Mouse (Mus musculus): ENCODE measurements around the gene Foxp3.

The Foxp3 gene

GRCm38 (mm10) chrX:7610536-7611258 lies 37.3 kb downstream of the Foxp3 start:
- DNase-seq (ENCODE audit: low read depth, low spot score), result no peak

- no peak for DNase-seq (ENCODE audit: low read depth, low spot score)
Observed at GRCm38 (mm10) chrX:7617889-7618551, 44.6 kb downstream of the Foxp3 start.

- DNase-seq (ENCODE audit: low read depth, low spot score), result no peak
Observed at GRCm38 (mm10) chrX:7632560-7632959, 59.1 kb downstream of the Foxp3 start.

DNA sequence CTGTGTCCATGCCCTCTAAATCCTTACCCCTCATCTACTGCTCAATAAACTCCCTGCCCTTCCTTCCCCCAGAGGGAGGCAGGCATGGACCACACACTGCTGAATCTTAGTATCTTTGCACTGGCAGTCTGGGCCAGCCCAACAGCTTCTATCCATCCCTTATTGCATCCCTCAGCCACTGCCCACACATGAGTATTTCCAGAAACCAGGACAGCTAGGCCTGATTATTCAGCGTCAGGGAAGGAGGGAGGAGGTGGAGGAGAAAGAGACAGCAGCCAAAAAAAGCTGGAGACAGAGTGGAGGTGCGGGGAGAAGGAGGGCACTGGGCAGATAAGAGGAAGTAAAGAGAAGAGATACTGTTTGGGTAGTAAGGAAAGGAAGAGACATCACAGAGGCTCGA lies 61.7 kb downstream of the Foxp3 start:
- DNase-seq (ENCODE audit: low read depth, low spot score), result peak; percentile 71

DNA sequence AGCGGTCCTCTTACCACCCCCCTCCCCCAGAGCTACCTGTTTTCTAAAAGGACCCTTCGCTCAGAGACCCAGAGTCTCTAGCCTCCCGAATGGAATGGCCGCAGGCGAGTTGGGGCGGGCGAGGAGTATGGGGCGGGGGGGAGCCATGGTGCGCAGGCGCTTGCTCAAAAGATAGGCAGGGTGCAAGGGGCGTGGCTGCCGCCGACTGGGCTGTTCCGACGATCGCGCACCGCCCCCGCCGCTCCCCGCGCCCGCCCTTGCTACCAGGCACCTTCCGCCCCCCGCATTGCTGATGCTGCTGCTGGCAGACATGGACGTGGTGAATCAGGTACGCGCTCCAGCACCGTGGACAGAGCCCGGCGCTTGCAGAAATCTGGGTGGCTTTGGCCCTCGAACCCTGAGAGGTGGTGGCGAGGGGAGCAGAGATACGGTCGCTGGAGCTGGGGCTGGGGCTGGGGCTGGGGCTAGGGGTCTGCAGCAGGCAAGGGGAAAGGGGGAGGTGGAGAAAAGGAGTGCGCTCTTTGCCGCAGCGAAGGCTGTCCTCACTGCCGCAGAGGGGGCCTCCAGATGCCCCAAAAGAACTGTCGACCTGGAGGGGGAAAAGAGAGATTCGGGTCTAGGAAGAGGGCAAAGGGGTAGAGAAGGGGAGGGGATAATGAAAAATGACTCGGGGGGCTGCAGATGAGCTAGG lies 65.1 kb downstream of the Foxp3 start, which contains the start of gene Syp:
TSS of gene Syp (plus strand) at position 71 of the 691 bp plus-strand sequence.
- peak; percentile 57 for DNase-seq (ENCODE audit: low read depth, low spot score)

GRCm38 (mm10) chrX:7639536-7640325 lies 66.3 kb downstream of the Foxp3 start:
- DNase-seq (ENCODE audit: low read depth, low spot score), result no peak

DNA sequence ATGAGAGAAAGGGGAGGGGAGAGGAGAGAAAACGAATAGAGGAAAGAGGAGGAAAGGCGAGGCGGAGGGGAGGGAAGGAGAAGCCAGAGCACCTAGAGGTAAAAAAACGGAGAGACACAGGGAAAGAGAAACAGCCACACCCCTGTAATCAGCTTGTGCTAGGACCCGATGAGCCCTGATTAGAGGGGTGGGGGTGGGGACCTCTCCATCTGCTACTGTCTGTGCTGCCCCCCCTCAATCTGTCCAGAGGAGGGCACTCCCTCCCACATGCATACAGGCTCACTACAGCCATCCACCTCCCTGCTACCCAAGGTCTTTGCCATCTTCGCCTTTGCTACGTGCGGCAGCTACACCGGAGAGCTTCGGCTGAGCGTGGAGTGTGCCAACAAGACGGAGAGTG lies 67.3 kb downstream of the Foxp3 start:
- DNase-seq (ENCODE audit: low read depth, low spot score), result no peak

Data from telencephalon, adult 2 months (tissue).